Mouse (Mus musculus): ENCODE measurements around the gene Kbtbd13. TPM values are rescaled to one million over a fixed set of nuclear protein-coding genes. Genes with fewer than 3 reads are reported as not detected.
A peak's percentile ranks its signal among the peaks of the same experiment; 100 is the strongest.

Gene Kbtbd13
- polyA plus RNA-seq, 1 experiment from 2014 or later = 1.7 TPM

- no peaks in the 10 kb centered on the region for H3K9me3 ChIP-seq
- ATAC-seq (ENCODE audit: extremely low read depth, insufficient number of reproducible peaks, low FRiP score, low TSS enrichment) = no peak
- H3K36me3 ChIP-seq = peaks cover 25% of the 10 kb centered on the region
- no peaks in the 10 kb centered on the region for H3K27me3 ChIP-seq (replicated peaks)
- no peak overlapping the region for H3K27ac ChIP-seq (replicated peaks)
- no peak overlapping the region for H3K4me3 ChIP-seq
- peaks cover 9% of the 10 kb centered on the region for H3K4me1 ChIP-seq
- WGBS = 64% methylated on average over 5 of the region's 5 CpGs
- H3K9ac ChIP-seq = no peak overlapping the region
- no peak overlapping the region for H3K4me2 ChIP-seq
These were observed 16.8 kb downstream of the Kbtbd13 start for GRCm38 (mm10) chr9:65374468-65375162.

- Histone ChIP-seq H3K27ac (replicated peaks) (no peak overlapping the region), H3K36me3 (peaks cover 21% of the 10 kb centered on the region), H3K4me1 (peaks cover 9% of the 10 kb centered on the region), H3K27me3 (replicated peaks) (no peaks in the 10 kb centered on the region), H3K4me3 (no peak overlapping the region), H3K4me2 (no peak overlapping the region), H3K9ac (no peak overlapping the region), H3K9me3 (no peaks in the 10 kb centered on the region)
- no peak for ATAC-seq (ENCODE audit: extremely low read depth, insufficient number of reproducible peaks, low FRiP score, low TSS enrichment)
- WGBS = 64% methylated on average over 4 of the region's 4 CpGs
These were observed 19.0 kb downstream of the Kbtbd13 start for GRCm38 (mm10) chr9:65372449-65372848.

- Histone ChIP-seq H3K4me2 (no peak overlapping the region), H3K9me3 (no peaks in the 10 kb centered on the region), H3K27me3 (replicated peaks) (no peaks in the 10 kb centered on the region), H3K4me3 (no peak overlapping the region), H3K4me1 (peaks cover 9% of the 10 kb centered on the region), H3K36me3 (peaks cover 14% of the 10 kb centered on the region), H3K9ac (no peak overlapping the region), H3K27ac (replicated peaks) (no peak overlapping the region)
- ATAC-seq (ENCODE audit: extremely low read depth, insufficient number of reproducible peaks, low FRiP score, low TSS enrichment) = no peak; the same call in 1 of the 2 replicates
- 69% methylated on average over 24 of the region's 24 CpGs for WGBS
These were observed 19.7 kb downstream of the Kbtbd13 start for GRCm38 (mm10) chr9:65371756-65372155.

- Histone ChIP-seq H3K27ac (replicated peaks) (no peak overlapping the region), H3K27me3 (replicated peaks) (no peaks in the 10 kb centered on the region), H3K9me3 (no peaks in the 10 kb centered on the region), H3K4me2 (no peak overlapping the region), H3K4me3 (no peak overlapping the region), H3K36me3 (peaks cover 40% of the 10 kb centered on the region), H3K9ac (no peak overlapping the region), H3K4me1 (peaks cover 15% of the 10 kb centered on the region)
- 86% methylated on average over 7 of the region's 7 CpGs for WGBS
- ATAC-seq (ENCODE audit: extremely low read depth, insufficient number of reproducible peaks, low FRiP score, low TSS enrichment) = no peak
These were observed 25.7 kb downstream of the Kbtbd13 start for GRCm38 (mm10) chr9:65365721-65366120.

GRCm38 (mm10) chr9:65363684-65364083, 27.8 kb downstream of the Kbtbd13 start:
- peaks cover 57% of the 10 kb centered on the region for H3K36me3 ChIP-seq
- H3K27ac ChIP-seq (replicated peaks) = 0 out of 2 replicates have a peak overlapping the region, but pooled peaks have one; percentile 20
- no peak for ATAC-seq (ENCODE audit: extremely low read depth, insufficient number of reproducible peaks, low FRiP score, low TSS enrichment)
- no peak overlapping the region for H3K9ac ChIP-seq
- H3K4me3 ChIP-seq = no peak overlapping the region
- peaks cover 24% of the 10 kb centered on the region for H3K4me1 ChIP-seq
- 43% methylated on average over 9 of the region's 9 CpGs for WGBS
- no peaks in the 10 kb centered on the region for H3K27me3 ChIP-seq (replicated peaks)
- peak overlapping the region; percentile 10; the same call in 1 of the 2 replicates for H3K4me2 ChIP-seq
- H3K9me3 ChIP-seq = no peaks in the 10 kb centered on the region

GRCm38 (mm10) chr9:65360641-65361448, 30.6 kb downstream of the Kbtbd13 start, which contains the start of gene Ubap1l:
Gene Ubap1l, plus strand, starts transcription at chr9:65361041.
- H3K36me3 ChIP-seq = peaks cover 76% of the 10 kb centered on the region
- H3K27me3 ChIP-seq (replicated peaks) = no peaks in the 10 kb centered on the region
- WGBS = 83% methylated on average over 16 of the region's 16 CpGs
- H3K4me2 ChIP-seq = no peak within 1 kb of the TSS
- no peak for ATAC-seq (ENCODE audit: extremely low read depth, insufficient number of reproducible peaks, low FRiP score, low TSS enrichment)
- H3K4me1 ChIP-seq = peaks cover 28% of the 10 kb centered on the region
- no peak within 1 kb of the TSS for H3K27ac ChIP-seq (replicated peaks)
- no peak within 1 kb of the TSS for H3K4me3 ChIP-seq
- H3K9ac ChIP-seq = peak within 1 kb of the TSS; percentile 2; the same call in 1 of the 2 replicates
- no peaks in the 10 kb centered on the region for H3K9me3 ChIP-seq

- Histone ChIP-seq H3K36me3 (peaks cover 83% of the 10 kb centered on the region), H3K4me1 (peaks cover 22% of the 10 kb centered on the region), H3K27me3 (replicated peaks) (no peaks in the 10 kb centered on the region), H3K27ac (replicated peaks) (peak overlapping the region; percentile 83), H3K9ac (peak overlapping the region; percentile 52), H3K4me2 (0 out of 2 replicates have a peak overlapping the region, but pooled peaks have one; percentile 9), H3K4me3 (no peak overlapping the region), H3K9me3 (no peaks in the 10 kb centered on the region)
- ATAC-seq (ENCODE audit: extremely low read depth, insufficient number of reproducible peaks, low FRiP score, low TSS enrichment) = no peak
- WGBS = 48% methylated on average over 1 of the region's 1 CpGs
These were observed 32.4 kb downstream of the Kbtbd13 start for GRCm38 (mm10) chr9:65358956-65359480.

GRCm38 (mm10) chr9:65356971-65357370, 34.5 kb downstream of the Kbtbd13 start:
- Histone ChIP-seq H3K9me3 (no peaks in the 10 kb centered on the region), H3K4me2 (no peak overlapping the region), H3K27me3 (replicated peaks) (no peaks in the 10 kb centered on the region), H3K4me1 (peaks cover 12% of the 10 kb centered on the region), H3K36me3 (peaks cover 76% of the 10 kb centered on the region), H3K9ac (no peak overlapping the region), H3K4me3 (no peak overlapping the region), H3K27ac (replicated peaks) (no peak overlapping the region)
- WGBS = 95% methylated on average over 2 of the region's 2 CpGs
- no peak for ATAC-seq (ENCODE audit: extremely low read depth, insufficient number of reproducible peaks, low FRiP score, low TSS enrichment)

GRCm38 (mm10) chr9:65356561-65356960, 34.9 kb downstream of the Kbtbd13 start:
- Histone ChIP-seq H3K9me3 (no peaks in the 10 kb centered on the region), H3K27ac (replicated peaks) (no peak overlapping the region), H3K27me3 (replicated peaks) (no peaks in the 10 kb centered on the region), H3K4me3 (no peak overlapping the region), H3K4me1 (peaks cover 12% of the 10 kb centered on the region), H3K4me2 (no peak overlapping the region), H3K9ac (no peak overlapping the region), H3K36me3 (peaks cover 72% of the 10 kb centered on the region)
- WGBS = 77% methylated on average over 7 of the region's 7 CpGs
- ATAC-seq (ENCODE audit: extremely low read depth, insufficient number of reproducible peaks, low FRiP score, low TSS enrichment) = no peak

GRCm38 (mm10) chr9:65353251-65353650, 38.2 kb downstream of the Kbtbd13 start:
- H3K27me3 ChIP-seq (replicated peaks) = no peaks in the 10 kb centered on the region
- H3K9ac ChIP-seq = peak overlapping the region; percentile 19; the same call in 1 of the 2 replicates
- 81% methylated on average over 5 of the region's 5 CpGs for WGBS
- H3K9me3 ChIP-seq = no peaks in the 10 kb centered on the region
- no peak for ATAC-seq (ENCODE audit: extremely low read depth, insufficient number of reproducible peaks, low FRiP score, low TSS enrichment)
- H3K36me3 ChIP-seq = peaks cover 42% of the 10 kb centered on the region
- peaks cover 22% of the 10 kb centered on the region for H3K4me1 ChIP-seq
- H3K4me3 ChIP-seq = no peak overlapping the region
- H3K4me2 ChIP-seq = no peak overlapping the region
- no peak overlapping the region for H3K27ac ChIP-seq (replicated peaks)

GRCm38 (mm10) chr9:65347112-65347850, 44.2 kb downstream of the Kbtbd13 start:
- Histone ChIP-seq H3K9me3 (peaks cover 6% of the 10 kb centered on the region), H3K27me3 (replicated peaks) (0 out of 2 replicates have a peak, but pooled peaks cover 3% of the 10 kb centered on the region), H3K4me3 (peak overlapping the region; percentile 99), H3K4me1 (peaks cover 35% of the 10 kb centered on the region), H3K27ac (replicated peaks) (peak overlapping the region; percentile 97), H3K9ac (peak overlapping the region; percentile 96), H3K4me2 (peak overlapping the region; percentile 87), H3K36me3 (no peaks in the 10 kb centered on the region)
- no peak for ATAC-seq (ENCODE audit: extremely low read depth, insufficient number of reproducible peaks, low FRiP score, low TSS enrichment)
- 21% methylated on average over 8 of the region's 8 CpGs for WGBS

Measured in heart, embryonic 13.5 days (tissue).